Mouse (Mus musculus): Measurements from ENCODE around the gene Foxp1. TPM values are rescaled to one million over a fixed set of nuclear protein-coding genes. Genes with fewer than 3 reads are reported as not detected.
A peak's percentile ranks its signal among the peaks of the same experiment; 100 is the strongest.

The Foxp1 gene
- polyA plus RNA-seq, 1 experiment from 2014 or later: 103 TPM

DNA sequence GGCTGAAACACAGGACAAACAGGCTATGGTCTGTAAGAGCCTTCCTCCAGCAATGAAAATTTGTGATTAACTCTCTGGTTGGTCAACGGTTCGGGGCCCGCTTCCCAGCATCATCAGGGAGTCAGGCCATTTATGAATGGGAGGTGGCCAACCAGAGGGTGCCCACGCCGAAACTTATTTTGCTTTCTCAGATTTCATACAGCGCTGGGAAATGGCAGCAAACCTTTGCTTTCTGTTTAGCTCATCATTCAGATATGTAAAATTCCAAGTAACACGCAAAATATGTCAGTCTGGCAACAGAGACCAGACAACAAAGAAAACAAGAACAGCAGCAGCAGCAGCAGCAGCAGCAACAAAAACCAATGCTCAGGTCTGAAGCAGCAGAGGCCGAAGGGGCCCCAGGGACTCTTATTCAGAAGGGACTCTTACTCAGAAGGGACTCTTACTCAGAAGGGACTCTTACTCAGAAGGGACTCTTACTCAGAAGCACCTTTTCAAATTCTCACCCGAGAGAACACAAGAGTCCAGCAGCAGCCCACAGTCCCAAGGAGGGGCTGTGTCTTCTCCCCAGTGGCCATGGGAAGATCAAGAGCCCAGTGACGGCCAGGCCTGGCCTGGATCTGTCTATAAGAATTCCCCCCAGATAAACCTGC, 391.6 kb downstream of the Foxp1 start:
- H3K27ac ChIP-seq: no peak overlapping the region
- no peaks in the 10 kb centered on the region for H3K9me3 ChIP-seq
- peak; percentile 31; the same call in 1 of the 2 replicates for ATAC-seq
- no peak overlapping the region for H3K9ac ChIP-seq
- no peaks in the 10 kb centered on the region for H3K27me3 ChIP-seq (replicated peaks)
- WGBS: 66% methylated on average over 10 of the region's 10 CpGs
- H3K36me3 ChIP-seq: no peaks in the 10 kb centered on the region
- peaks cover 15% of the 10 kb centered on the region; the same call in 1 of the 2 replicates for H3K4me1 ChIP-seq (replicated peaks)
- 0 out of 2 replicates have a peak overlapping the region, but pooled peaks have one; percentile 6 for H3K4me2 ChIP-seq (replicated peaks)
- no peak overlapping the region for H3K4me3 ChIP-seq (replicated peaks)

DNA sequence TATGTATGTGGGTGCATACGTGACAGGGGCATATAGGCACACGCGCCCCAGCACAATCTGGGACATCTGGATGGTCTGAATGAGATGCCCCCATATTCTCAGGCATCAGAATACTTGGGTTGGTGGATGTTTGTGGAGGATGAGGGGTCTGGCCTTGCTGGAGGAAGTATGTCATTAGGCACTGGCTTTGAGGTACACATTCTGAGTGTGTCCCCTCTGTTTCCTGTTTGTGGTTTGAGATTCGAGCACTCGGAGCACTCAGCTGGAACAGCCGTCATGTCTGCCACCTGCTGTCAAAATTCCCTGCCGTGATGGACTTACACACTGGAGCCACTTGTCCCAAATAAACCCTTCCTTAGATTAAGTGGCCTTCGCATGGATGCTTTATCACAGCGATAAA, 395.8 kb downstream of the Foxp1 start:
- Histone ChIP-seq H3K27ac (no peak overlapping the region), H3K36me3 (no peaks in the 10 kb centered on the region), H3K4me1 (replicated peaks) (0 out of 2 replicates have a peak, but pooled peaks cover 9% of the 10 kb centered on the region), H3K9me3 (no peaks in the 10 kb centered on the region), H3K27me3 (replicated peaks) (no peaks in the 10 kb centered on the region), H3K4me3 (replicated peaks) (no peak overlapping the region), H3K9ac (no peak overlapping the region), H3K4me2 (replicated peaks) (no peak overlapping the region)
- no peak for ATAC-seq
- WGBS: 80% methylated on average over 9 of the region's 9 CpGs

DNA sequence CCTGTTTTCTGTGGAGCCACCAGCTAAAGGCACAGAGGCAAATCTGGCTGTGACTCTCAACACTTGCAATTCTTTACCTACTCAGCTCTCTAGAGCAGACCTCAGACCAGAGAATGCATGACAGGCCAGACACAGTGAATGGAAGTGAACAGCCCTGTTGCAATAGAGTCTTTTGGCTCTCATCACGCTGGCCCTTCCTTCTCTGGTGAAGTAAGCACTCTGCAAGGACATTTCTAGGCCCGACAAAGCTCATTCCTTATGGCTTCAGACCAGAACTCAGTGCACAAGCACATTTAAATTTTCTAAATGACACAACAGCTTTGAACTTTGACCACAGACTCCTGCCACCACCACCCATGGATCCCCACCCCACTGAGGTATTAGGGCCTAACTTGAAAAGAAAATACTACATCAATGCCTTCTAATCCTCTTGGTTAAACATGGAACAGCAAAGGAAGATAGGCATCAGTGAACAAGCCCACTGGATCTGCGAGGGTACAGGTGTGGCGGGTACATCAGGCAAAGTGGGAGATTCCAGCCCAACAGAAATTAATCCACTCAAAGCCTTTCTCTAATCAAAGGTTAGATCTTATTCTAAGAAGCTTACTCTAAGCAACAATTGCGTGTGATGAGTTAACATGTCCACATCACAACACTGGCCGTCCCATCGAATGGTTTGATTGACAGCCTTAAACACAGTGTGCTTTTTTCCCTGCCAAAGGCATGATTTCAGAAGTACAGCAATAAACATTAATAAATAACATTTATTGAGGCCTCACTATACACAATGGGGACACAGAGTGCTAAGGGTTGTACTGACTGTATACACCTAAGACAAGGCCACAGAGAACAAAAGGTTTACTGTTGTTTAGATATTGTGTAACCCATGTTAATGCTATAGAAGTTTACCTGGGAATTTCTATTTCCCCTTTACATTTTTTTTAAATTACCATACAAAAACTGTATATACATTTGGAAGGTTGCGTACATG, 401.4 kb downstream of the Foxp1 start:
- Histone ChIP-seq H3K9me3 (no peaks in the 10 kb centered on the region), H3K4me1 (replicated peaks) (0 out of 2 replicates have a peak, but pooled peaks cover 5% of the 10 kb centered on the region), H3K4me3 (replicated peaks) (no peak overlapping the region), H3K27ac (peak overlapping the region; percentile 51), H3K27me3 (replicated peaks) (no peaks in the 10 kb centered on the region), H3K4me2 (replicated peaks) (no peak overlapping the region), H3K36me3 (no peaks in the 10 kb centered on the region), H3K9ac (no peak overlapping the region)
- peak; percentile 81 for ATAC-seq
- WGBS: 68% methylated on average over 8 of the region's 8 CpGs

DNA sequence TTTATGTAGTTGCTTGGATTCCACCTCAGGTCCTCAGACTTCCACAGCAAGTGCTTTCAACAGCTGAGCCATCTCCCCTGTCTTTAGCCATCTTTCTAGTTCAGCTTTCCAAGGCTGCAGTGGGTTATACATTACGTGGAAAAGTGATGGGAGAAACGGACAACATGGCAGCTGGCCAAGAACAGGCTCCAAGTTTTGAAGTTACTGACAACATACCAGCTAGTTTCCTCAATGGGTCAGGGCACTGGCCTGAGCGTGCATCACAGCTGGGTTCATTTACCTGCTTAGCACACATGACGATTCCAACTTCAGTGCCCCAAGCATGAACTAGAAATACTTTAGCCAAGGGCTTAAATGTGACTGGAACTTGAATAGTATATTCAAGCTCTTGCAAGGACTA, 404.0 kb downstream of the Foxp1 start:
- Histone ChIP-seq H3K9me3 (no peaks in the 10 kb centered on the region), H3K4me1 (replicated peaks) (0 out of 2 replicates have a peak, but pooled peaks cover 5% of the 10 kb centered on the region), H3K27me3 (replicated peaks) (no peaks in the 10 kb centered on the region), H3K27ac (no peak overlapping the region), H3K36me3 (no peaks in the 10 kb centered on the region), H3K4me3 (replicated peaks) (no peak overlapping the region), H3K4me2 (replicated peaks) (no peak overlapping the region), H3K9ac (no peak overlapping the region)
- 57% methylated on average over 4 of the region's 4 CpGs for WGBS
- ATAC-seq: no peak

DNA sequence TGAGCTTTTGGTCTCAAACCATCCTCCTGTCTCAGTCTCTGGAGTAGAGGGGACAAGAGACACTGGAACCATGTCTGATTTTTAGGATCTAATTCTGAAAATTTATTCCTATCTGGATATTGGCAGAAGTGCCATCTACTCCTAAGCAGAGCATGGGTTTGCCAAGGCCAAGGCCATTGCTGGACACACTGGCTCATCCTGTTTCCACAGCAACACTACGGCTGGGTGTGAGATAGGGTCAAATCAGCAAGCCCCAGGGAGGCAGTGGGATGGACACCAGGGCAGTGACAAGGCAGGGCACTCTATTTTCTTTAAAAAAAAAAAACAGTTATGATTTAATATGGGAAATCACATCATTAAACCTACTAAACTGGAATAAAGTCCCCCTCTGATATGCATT, 405.1 kb downstream of the Foxp1 start:
- no peak overlapping the region for H3K9ac ChIP-seq
- WGBS: 80% methylated on average over 1 of the region's 1 CpGs
- H3K27me3 ChIP-seq (replicated peaks): no peaks in the 10 kb centered on the region
- 0 out of 2 replicates have a peak, but pooled peaks cover 5% of the 10 kb centered on the region for H3K4me1 ChIP-seq (replicated peaks)
- H3K27ac ChIP-seq: no peak overlapping the region
- H3K9me3 ChIP-seq: no peaks in the 10 kb centered on the region
- no peak overlapping the region for H3K4me2 ChIP-seq (replicated peaks)
- no peak overlapping the region for H3K4me3 ChIP-seq (replicated peaks)
- no peak for ATAC-seq
- no peaks in the 10 kb centered on the region for H3K36me3 ChIP-seq

DNA sequence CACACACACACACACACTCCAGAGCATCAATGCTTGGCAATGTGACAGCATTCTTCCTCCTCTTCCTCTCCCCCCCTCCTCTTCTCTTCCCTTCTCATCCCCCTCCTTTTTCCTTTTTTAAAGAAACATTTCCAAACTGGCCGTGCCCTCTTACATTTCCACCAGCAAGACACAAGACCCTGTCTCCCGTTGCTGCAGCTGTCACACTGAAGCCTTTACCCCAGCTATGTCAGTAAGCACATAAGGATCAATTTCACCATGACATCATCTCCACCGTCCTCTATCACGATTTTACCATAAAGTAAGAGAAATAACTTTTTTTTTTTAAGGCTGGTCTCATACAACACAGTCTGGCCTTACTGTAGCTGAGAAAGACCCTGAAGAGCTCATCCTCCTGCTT, 410.7 kb downstream of the Foxp1 start:
- H3K4me3 ChIP-seq (replicated peaks): no peak overlapping the region
- 78% methylated on average over 4 of the region's 4 CpGs for WGBS
- no peaks in the 10 kb centered on the region for H3K36me3 ChIP-seq

DNA sequence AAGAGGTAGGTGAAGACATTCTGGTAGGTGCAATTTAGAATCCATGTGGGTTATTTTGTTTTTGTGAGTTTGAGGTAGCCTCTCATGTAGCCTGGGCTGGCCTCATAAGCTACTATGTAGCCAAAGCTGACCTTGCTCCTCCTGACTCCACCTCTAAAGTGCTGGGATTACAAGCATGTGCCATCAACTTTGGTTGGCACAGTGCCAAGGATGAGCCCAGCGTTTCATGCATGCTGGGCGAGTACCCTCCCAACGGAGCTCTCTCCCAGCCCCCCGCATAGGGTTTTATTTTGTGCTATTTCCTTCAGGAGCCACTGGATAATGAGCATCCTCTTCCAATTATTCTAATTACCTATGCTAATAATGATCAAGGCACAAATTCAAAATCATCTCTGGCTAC, 414.1 kb downstream of the Foxp1 start:
- no peak for ATAC-seq
- H3K9me3 ChIP-seq: no peaks in the 10 kb centered on the region
- H3K27ac ChIP-seq: no peak overlapping the region
- no peaks in the 10 kb centered on the region for H3K36me3 ChIP-seq
- no peaks in the 10 kb centered on the region for H3K27me3 ChIP-seq (replicated peaks)
- peaks cover 9% of the 10 kb centered on the region for H3K4me1 ChIP-seq (replicated peaks)
- 74% methylated on average over 4 of the region's 4 CpGs for WGBS
- H3K4me3 ChIP-seq (replicated peaks): no peak overlapping the region
- H3K9ac ChIP-seq: no peak overlapping the region
- no peak overlapping the region for H3K4me2 ChIP-seq (replicated peaks)

More for the DNA sequence above, 410.7 kb downstream of the Foxp1 start:
- no peak overlapping the region for H3K9ac ChIP-seq
- no peaks in the 10 kb centered on the region for H3K9me3 ChIP-seq
- H3K27me3 ChIP-seq (replicated peaks): no peaks in the 10 kb centered on the region
- no peak overlapping the region for H3K4me2 ChIP-seq (replicated peaks)
- peaks cover 3% of the 10 kb centered on the region for H3K4me1 ChIP-seq (replicated peaks)
- H3K27ac ChIP-seq: no peak overlapping the region
- ATAC-seq: no peak

DNA sequence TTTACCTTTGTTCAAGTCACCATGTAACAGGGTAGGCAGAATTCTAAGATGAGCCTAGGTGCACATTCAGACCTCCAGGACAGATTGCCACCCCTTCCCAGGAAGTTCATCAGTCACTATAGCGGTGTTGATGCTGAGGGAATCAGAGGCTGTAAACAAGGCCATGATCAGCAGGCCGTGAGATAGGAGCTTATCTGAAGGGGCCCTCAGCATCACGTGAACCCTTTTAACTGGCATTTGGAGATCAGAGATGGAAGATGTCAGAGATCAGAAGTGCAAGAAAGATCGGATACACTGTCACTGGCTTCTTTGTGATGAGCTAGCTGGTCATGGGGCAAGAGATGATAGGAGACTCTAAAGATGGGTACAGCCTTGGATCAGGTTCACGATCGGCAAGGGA, 414.8 kb downstream of the Foxp1 start:
- Histone ChIP-seq H3K27me3 (replicated peaks) (no peaks in the 10 kb centered on the region), H3K9ac (no peak overlapping the region), H3K36me3 (no peaks in the 10 kb centered on the region), H3K27ac (no peak overlapping the region), H3K9me3 (no peaks in the 10 kb centered on the region), H3K4me3 (replicated peaks) (no peak overlapping the region), H3K4me2 (replicated peaks) (no peak overlapping the region), H3K4me1 (replicated peaks) (peaks cover 11% of the 10 kb centered on the region)
- WGBS: 67% methylated on average over 6 of the region's 6 CpGs
- no peak for ATAC-seq

DNA sequence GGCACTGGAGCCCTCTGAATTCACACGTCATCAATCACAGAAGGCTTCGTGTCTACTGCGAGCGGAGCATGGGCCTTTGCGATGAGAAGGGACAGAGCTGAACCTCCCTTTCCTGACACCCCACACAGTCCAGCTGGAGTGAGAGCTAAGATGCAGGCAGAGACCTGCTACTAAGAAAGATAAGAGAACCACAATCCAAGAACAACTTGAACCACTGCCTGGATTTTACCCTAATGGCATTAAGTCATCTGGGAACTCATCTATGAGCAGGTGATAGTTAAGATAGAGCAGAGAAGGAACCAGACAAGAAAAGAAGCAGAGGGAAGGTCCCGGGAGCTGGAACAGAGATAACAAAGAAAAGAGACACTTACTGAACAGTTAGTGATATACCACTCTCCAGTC, 415.4 kb downstream of the Foxp1 start:
- H3K36me3 ChIP-seq: no peaks in the 10 kb centered on the region
- ATAC-seq: no peak
- no peaks in the 10 kb centered on the region for H3K9me3 ChIP-seq
- H3K27me3 ChIP-seq (replicated peaks): no peaks in the 10 kb centered on the region
- H3K4me3 ChIP-seq (replicated peaks): no peak overlapping the region
- H3K4me1 ChIP-seq (replicated peaks): peaks cover 11% of the 10 kb centered on the region
- 41% methylated on average over 6 of the region's 6 CpGs for WGBS
- H3K4me2 ChIP-seq (replicated peaks): no peak overlapping the region
- peak overlapping the region; percentile 51; the same call in 1 of the 2 replicates for H3K27ac ChIP-seq
- no peak overlapping the region for H3K9ac ChIP-seq

DNA sequence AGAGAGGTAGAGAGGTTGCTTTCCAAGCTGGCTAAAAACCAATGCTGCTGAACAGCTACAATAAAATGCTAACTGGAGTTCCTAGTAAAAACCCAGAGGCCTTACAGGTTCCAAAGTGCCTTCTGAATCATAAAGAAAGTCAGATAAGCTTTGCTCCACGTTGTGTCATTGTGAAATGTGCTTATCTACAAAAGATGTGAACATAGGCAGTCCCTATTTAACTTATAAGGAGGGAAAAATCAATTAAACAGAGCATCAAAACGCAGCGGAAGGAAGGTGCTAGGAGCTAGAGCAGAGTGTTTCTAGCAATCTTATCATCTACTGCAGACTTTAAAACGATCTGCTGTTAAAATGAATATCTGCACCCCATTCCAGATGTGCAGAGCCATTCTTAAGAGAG, 416.5 kb downstream of the Foxp1 start:
- Histone ChIP-seq H3K4me1 (replicated peaks) (peaks cover 19% of the 10 kb centered on the region), H3K27me3 (replicated peaks) (no peaks in the 10 kb centered on the region), H3K27ac (peak overlapping the region; percentile 70), H3K36me3 (no peaks in the 10 kb centered on the region), H3K9ac (no peak overlapping the region), H3K4me3 (replicated peaks) (no peak overlapping the region), H3K9me3 (no peaks in the 10 kb centered on the region), H3K4me2 (replicated peaks) (no peak overlapping the region)
- ATAC-seq: peak; percentile 80
- 48% methylated on average over 4 of the region's 4 CpGs for WGBS

DNA sequence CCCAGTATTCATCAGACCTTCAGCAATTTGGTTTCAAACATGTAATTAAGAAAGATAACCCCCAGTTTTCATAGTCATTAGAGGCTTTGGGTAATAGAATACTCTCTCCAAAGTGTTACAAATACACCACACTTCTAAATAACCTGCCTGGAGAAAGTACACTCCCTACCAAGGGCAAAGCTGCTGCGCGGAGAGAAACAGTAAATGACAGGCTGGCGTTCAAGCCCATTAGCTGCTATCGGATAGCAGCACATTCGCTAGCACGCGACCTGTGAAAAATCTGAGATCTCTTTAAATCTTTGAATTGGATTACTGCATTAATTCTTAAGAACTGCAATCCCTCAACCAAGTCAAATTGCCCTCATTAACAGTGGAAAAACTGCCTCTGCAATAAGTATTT, 418.1 kb downstream of the Foxp1 start:
- peaks cover 19% of the 10 kb centered on the region for H3K4me1 ChIP-seq (replicated peaks)
- 69% methylated on average over 7 of the region's 7 CpGs for WGBS
- H3K9me3 ChIP-seq: no peaks in the 10 kb centered on the region
- no peak overlapping the region for H3K9ac ChIP-seq
- ATAC-seq: no peak
- no peaks in the 10 kb centered on the region for H3K36me3 ChIP-seq
- no peak overlapping the region for H3K4me3 ChIP-seq (replicated peaks)
- H3K27ac ChIP-seq: no peak overlapping the region
- no peaks in the 10 kb centered on the region for H3K27me3 ChIP-seq (replicated peaks)
- H3K4me2 ChIP-seq (replicated peaks): no peak overlapping the region

DNA sequence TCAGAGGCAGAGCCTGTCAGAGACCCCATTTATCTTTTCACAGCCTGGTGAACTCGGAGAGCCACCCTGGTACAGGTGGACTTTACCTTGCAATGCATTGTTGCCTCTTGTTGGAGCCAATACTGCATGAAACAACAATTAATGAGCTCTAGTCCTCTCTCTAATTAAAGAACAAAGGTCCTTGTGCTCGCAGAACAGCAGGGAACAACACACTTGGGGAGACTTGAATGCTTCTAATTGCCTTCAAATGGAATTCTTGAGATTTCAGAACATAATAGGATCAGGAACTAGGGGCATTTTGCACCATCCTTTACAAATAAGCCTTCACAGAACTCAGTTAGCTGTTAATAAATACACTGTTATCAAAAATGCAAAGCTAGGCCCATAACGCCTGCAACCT, 418.6 kb downstream of the Foxp1 start:
- H3K27me3 ChIP-seq (replicated peaks): no peaks in the 10 kb centered on the region
- H3K4me3 ChIP-seq (replicated peaks): no peak overlapping the region
- H3K4me1 ChIP-seq (replicated peaks): peaks cover 19% of the 10 kb centered on the region
- no peak for ATAC-seq
- no peaks in the 10 kb centered on the region for H3K36me3 ChIP-seq
- H3K4me2 ChIP-seq (replicated peaks): no peak overlapping the region
- WGBS: 58% methylated on average over 3 of the region's 3 CpGs
- no peaks in the 10 kb centered on the region for H3K9me3 ChIP-seq
- no peak overlapping the region for H3K27ac ChIP-seq
- no peak overlapping the region for H3K9ac ChIP-seq

All from intestine, embryonic 15.5 days (tissue).